Mouse (Mus musculus): ENCODE measurements around the gene Shisa9. TPM values are rescaled to one million over a fixed set of nuclear protein-coding genes. Genes with fewer than 3 reads are reported as not detected.

Gene Shisa9
- total RNA-seq, 4 experiments from 2014 or later: 47.3 to 55.1 (median 48.7) TPM

- no peak for DNase-seq (ENCODE audit: low spot score in 2 of 2)
These were observed 68.1 kb downstream of the Shisa9 start for GRCm38 (mm10) chr16:12052051-12052450.

GRCm38 (mm10) chr16:12072573-12072972 is 88.7 kb downstream of the Shisa9 start:
- no peak for DNase-seq (ENCODE audit: low spot score in 2 of 2)

- DNase-seq (ENCODE audit: low spot score in 2 of 2): peak in 1 of 2 experiments; percentile 16
These were observed 92.4 kb downstream of the Shisa9 start for GRCm38 (mm10) chr16:12076270-12076669.

GRCm38 (mm10) chr16:12076700-12077099 is 92.8 kb downstream of the Shisa9 start:
- no peak for DNase-seq (ENCODE audit: low spot score in 2 of 2)

GRCm38 (mm10) chr16:12083082-12083481 is 99.2 kb downstream of the Shisa9 start:
- DNase-seq (ENCODE audit: low spot score in 2 of 2): no peak

- DNase-seq (ENCODE audit: low spot score in 2 of 2): no peak
These were observed 106.8 kb downstream of the Shisa9 start for GRCm38 (mm10) chr16:12090604-12091235.

- DNase-seq (ENCODE audit: low spot score in 2 of 2): no peak
These were observed 109.3 kb downstream of the Shisa9 start for GRCm38 (mm10) chr16:12093253-12093652.

GRCm38 (mm10) chr16:12094784-12095315 is 110.9 kb downstream of the Shisa9 start:
- DNase-seq (ENCODE audit: low spot score in 2 of 2): no peak

GRCm38 (mm10) chr16:12095365-12095764 is 111.5 kb downstream of the Shisa9 start:
- no peak for DNase-seq (ENCODE audit: low spot score in 2 of 2)

GRCm38 (mm10) chr16:12108436-12108835 is 124.5 kb downstream of the Shisa9 start:
- no peak for DNase-seq (ENCODE audit: low spot score in 2 of 2)

GRCm38 (mm10) chr16:12110851-12111437 is 127.0 kb downstream of the Shisa9 start:
- DNase-seq (ENCODE audit: low spot score in 2 of 2): no peak

- no peak for DNase-seq (ENCODE audit: low spot score in 2 of 2)
These were observed 130.5 kb downstream of the Shisa9 start for GRCm38 (mm10) chr16:12114396-12114795.

GRCm38 (mm10) chr16:12115040-12115856 is 131.3 kb downstream of the Shisa9 start:
- peak in 1 of 2 experiments; percentile 48 for DNase-seq (ENCODE audit: low spot score in 2 of 2)

- no peak for DNase-seq (ENCODE audit: low spot score in 2 of 2)
These were observed 133.0 kb downstream of the Shisa9 start for GRCm38 (mm10) chr16:12116926-12117325.

- DNase-seq (ENCODE audit: low spot score in 2 of 2): no peak
These were observed 135.6 kb downstream of the Shisa9 start for GRCm38 (mm10) chr16:12119463-12119862.

GRCm38 (mm10) chr16:12129782-12130181 is 145.9 kb downstream of the Shisa9 start:
- no peak for DNase-seq (ENCODE audit: low spot score in 2 of 2)

GRCm38 (mm10) chr16:12146666-12147065 is 162.8 kb downstream of the Shisa9 start:
- DNase-seq (ENCODE audit: low spot score in 2 of 2): peak in 1 of 2 experiments; percentile 34

- DNase-seq (ENCODE audit: low spot score in 2 of 2): no peak
These were observed 168.1 kb downstream of the Shisa9 start for GRCm38 (mm10) chr16:12151986-12152385.

- peak; percentile 52 to 56 for DNase-seq (ENCODE audit: low spot score in 2 of 2)
These were observed 170.6 kb downstream of the Shisa9 start for GRCm38 (mm10) chr16:12154476-12154875.

GRCm38 (mm10) chr16:12173482-12174041 is 189.6 kb downstream of the Shisa9 start:
- DNase-seq (ENCODE audit: low spot score in 2 of 2): no peak

- DNase-seq (ENCODE audit: low spot score in 2 of 2): no peak
These were observed 194.1 kb downstream of the Shisa9 start for GRCm38 (mm10) chr16:12178031-12178430.

- DNase-seq (ENCODE audit: low spot score in 2 of 2): no peak
These were observed 205.8 kb downstream of the Shisa9 start for GRCm38 (mm10) chr16:12189739-12190138.

All from layer of hippocampus, adult 8-10 months (tissue).